In genomic region chr13:86205641-86206040, GRCm38 (mm10) we compare ENCODE assay signal across 20 mouse cellular contexts.
DNase-seq lines count a peak whose midpoint lies in the region; ATAC-seq and TF ChIP-seq lines count a peak whose summit lies in the region.
"Had no signal": no experiment of that assay in that cellular context is flagged by ENCODE, and none has a peak within 500 bp of the region (broad histone marks: within the 10 kb centered on the region; RNA-seq: fewer than 3 reads in every experiment).

No protein-coding gene starts in this region.

- no peak for TF ChIP-seq CTCF in forebrain, postnatal 0 days (IDR thresholded peaks at IDR 0.05; ENCODE audit: low read depth)
- TF ChIP-seq CTCF in hindbrain, postnatal 0 days (IDR thresholded peaks at IDR 0.05; ENCODE audit: low read depth) = no peak

- H3K4me2 ChIP-seq in forebrain, embryonic 12.5 days = no peak overlapping the region
- H3K4me2 ChIP-seq in forebrain, postnatal 0 days (ENCODE audit: low read depth) = no peak overlapping the region
- no peak overlapping the region for H3K4me2 ChIP-seq in neural tube, embryonic 13.5 days
- no peak overlapping the region for H3K4me2 ChIP-seq in hindbrain, postnatal 0 days (ENCODE audit: low read depth, low read length)
- H3K4me2 ChIP-seq: limb, embryonic 15.5 days; liver, embryonic 15.5 days; midbrain, embryonic 12.5 days had no signal

- ATAC-seq in forebrain, embryonic 12.5 days (ENCODE audit: low FRiP score) = peak; percentile 71; the same call in 1 of the 2 replicates
- ATAC-seq in forebrain, postnatal 0 days = no peak
- ATAC-seq in neural tube, embryonic 13.5 days (ENCODE audit: low read depth) = peak; percentile 23; the same call in 1 of the 2 replicates
- no peak; the same call in 1 of the 2 replicates for ATAC-seq in hindbrain, postnatal 0 days
- no peak for ATAC-seq in cerebellum, adult (ENCODE audit: insufficient number of reproducible peaks, low FRiP score, low TSS enrichment)

- H3K4me3 ChIP-seq in forebrain, embryonic 12.5 days (replicated peaks) = no peak overlapping the region
- H3K4me3 ChIP-seq in forebrain, postnatal 0 days (ENCODE audit: low read depth, low read length) = no peak overlapping the region
- H3K4me3 ChIP-seq in neural tube, embryonic 13.5 days = no peak overlapping the region
- no peak overlapping the region for H3K4me3 ChIP-seq in hindbrain, postnatal 0 days (ENCODE audit: low read length)
- H3K4me3 ChIP-seq: gastrocnemius, adult 2 months; heart, embryonic 10.5 days; limb, embryonic 15.5 days; liver, embryonic 15.5 days; midbrain, embryonic 12.5 days had no signal

- H3K27ac ChIP-seq in forebrain, embryonic 12.5 days = no peak overlapping the region
- H3K27ac ChIP-seq in forebrain, postnatal 0 days (ENCODE audit: low read depth, low read length) = no peak overlapping the region
- H3K27ac ChIP-seq in neural tube, embryonic 13.5 days (replicated peaks) = no peak overlapping the region
- H3K27ac ChIP-seq in hindbrain, postnatal 0 days = no peak overlapping the region
- H3K27ac ChIP-seq: gastrocnemius, adult 2 months; heart, embryonic 10.5 days; kidney, postnatal 0 days; limb, embryonic 15.5 days; liver, embryonic 15.5 days; midbrain, embryonic 12.5 days had no signal

- H3K36me3 ChIP-seq in forebrain, embryonic 12.5 days (replicated peaks) = no peaks in the 10 kb centered on the region
- H3K36me3 ChIP-seq in forebrain, postnatal 0 days (ENCODE audit: insufficient read depth) = no peaks in the 10 kb centered on the region
- no peaks in the 10 kb centered on the region for H3K36me3 ChIP-seq in neural tube, embryonic 13.5 days
- no peaks in the 10 kb centered on the region for H3K36me3 ChIP-seq in hindbrain, postnatal 0 days (ENCODE audit: insufficient read depth, low read length)
- H3K36me3 ChIP-seq: heart, embryonic 10.5 days; limb, embryonic 15.5 days; liver, embryonic 15.5 days; midbrain, embryonic 12.5 days had no signal

- 69% methylated on average over 3 of the region's 3 CpGs for WGBS in forebrain, embryonic 12.5 days
- 44% methylated on average over 3 of the region's 3 CpGs for WGBS in forebrain, postnatal 0 days
- 49% methylated on average over 3 of the region's 3 CpGs for WGBS in neural tube, embryonic 13.5 days
- WGBS in hindbrain, postnatal 0 days = 60% methylated on average over 3 of the region's 3 CpGs

- no peak for DNase-seq in forebrain, postnatal 0 days
- DNase-seq in neural tube, embryonic 10.5 days (ENCODE audit: extremely low spot score, low spot score) = no peak
- peak; percentile 14 for DNase-seq in hindbrain, postnatal 0 days (ENCODE audit: low spot score)
- no peak for DNase-seq in cerebellum, adult 9-11 months
- DNase-seq: adrenal gland, postnatal 14 days; cerebellum, adult 2 months; gastrocnemius, adult 2 months; kidney, adult 18-20 months; layer of hippocampus, postnatal 36 days; lung, postnatal 10 days; thymus, postnatal 14 days had no signal

- H3K4me1 ChIP-seq in forebrain, embryonic 12.5 days = no peaks in the 10 kb centered on the region
- H3K4me1 ChIP-seq in forebrain, postnatal 0 days (ENCODE audit: insufficient read depth) = no peaks in the 10 kb centered on the region
- H3K4me1 ChIP-seq in neural tube, embryonic 13.5 days (replicated peaks) = no peaks in the 10 kb centered on the region
- H3K4me1 ChIP-seq in hindbrain, postnatal 0 days (ENCODE audit: insufficient read depth, low read length) = no peaks in the 10 kb centered on the region
- H3K4me1 ChIP-seq: heart, embryonic 10.5 days; limb, embryonic 15.5 days; liver, embryonic 15.5 days; midbrain, embryonic 12.5 days had no signal

- no peaks in the 10 kb centered on the region for H3K9me3 ChIP-seq in forebrain, embryonic 12.5 days
- no peaks in the 10 kb centered on the region for H3K9me3 ChIP-seq in forebrain, postnatal 0 days (ENCODE audit: low read length)
- no peaks in the 10 kb centered on the region for H3K9me3 ChIP-seq in neural tube, embryonic 13.5 days
- no peaks in the 10 kb centered on the region for H3K9me3 ChIP-seq in hindbrain, postnatal 0 days (ENCODE audit: low read length)
- H3K9me3 ChIP-seq: heart, embryonic 10.5 days; limb, embryonic 15.5 days; liver, embryonic 15.5 days; midbrain, embryonic 12.5 days had no signal

- no peaks in the 10 kb centered on the region for H3K27me3 ChIP-seq in forebrain, embryonic 12.5 days
- no peaks in the 10 kb centered on the region for H3K27me3 ChIP-seq in forebrain, postnatal 0 days (ENCODE audit: insufficient read depth, low read length)
- no peaks in the 10 kb centered on the region for H3K27me3 ChIP-seq in neural tube, embryonic 13.5 days
- H3K27me3 ChIP-seq in hindbrain, postnatal 0 days (ENCODE audit: insufficient read depth, low read length) = no peaks in the 10 kb centered on the region
- H3K27me3 ChIP-seq: CH12.LX; limb, embryonic 15.5 days; liver, embryonic 15.5 days; midbrain, embryonic 12.5 days had no signal

- H3K9ac ChIP-seq in forebrain, embryonic 12.5 days = no peak overlapping the region
- H3K9ac ChIP-seq in forebrain, postnatal 0 days = no peak overlapping the region
- no peak overlapping the region for H3K9ac ChIP-seq in neural tube, embryonic 13.5 days
- H3K9ac ChIP-seq in hindbrain, postnatal 0 days (replicated peaks; ENCODE audit: low read length) = no peak overlapping the region
- H3K9ac ChIP-seq: limb, embryonic 15.5 days; liver, embryonic 15.5 days; midbrain, embryonic 12.5 days had no signal

Comparison
In these comparisons a context has a peak if more than half of its experiments do, and no peak if none do; other contexts are left out.
1. ATAC-seq: peak in forebrain, embryonic 12.5 days (single experiment) and neural tube, embryonic 13.5 days (single experiment); none in forebrain, postnatal 0 days (single experiment), hindbrain, postnatal 0 days (single experiment) and cerebellum, adult (single experiment).